Mouse (Mus musculus) thymus, adult 2 months (tissue): ENCODE measurements around the gene Xrcc4. TPM values are rescaled to one million over a fixed set of nuclear protein-coding genes. Genes with fewer than 3 reads are reported as not detected.

Experiments used
- DNase-seq: peaks from one replicate; pipeline ENCODE4 v3.0.0; 2021
- H3K27ac ChIP-seq: fragments of 200-500 bp; 2 replicates; pipeline ENCODE4 v1.5.1; 2012; ENCODE audit warnings: low read length, control low read depth; ENCODE audit not compliant: control insufficient read depth, insufficient read depth
- H3K27me3 ChIP-seq: fragments of 200-500 bp; 2 replicates; pipeline ENCODE4 v1.6.1; 2012; ENCODE audit warnings: mild to moderate bottlenecking, low read length, moderate library complexity, mixed read lengths; ENCODE audit not compliant: control insufficient read depth, insufficient read depth
- H3K36me3 ChIP-seq: fragments of 200-500 bp; 2 replicates; pipeline ENCODE4 v1.6.1; 2012; ENCODE audit warnings: mild to moderate bottlenecking, low read length, moderate library complexity; ENCODE audit not compliant: control insufficient read depth, insufficient read depth
- H3K4me1 ChIP-seq: fragments of 200-500 bp; replicated peaks from 2 replicates; pipeline ENCODE4 v1.6.1; 2012; ENCODE audit warnings: low read length; ENCODE audit not compliant: control insufficient read depth, insufficient read depth
- H3K4me3 ChIP-seq: fragments of 200-500 bp; 2 replicates; pipeline ENCODE4 v1.5.1; 2012; ENCODE audit warnings: mild to moderate bottlenecking, low read length, control low read depth, moderate library complexity; ENCODE audit not compliant: control insufficient read depth, insufficient read depth
- CTCF ChIP-seq: fragments of 200-500 bp; IDR thresholded peaks from 2 replicates; pipeline ENCODE4 v1.5.1; 2012; ENCODE audit warnings: mild to moderate bottlenecking, control low read depth, low read length, moderate library complexity, borderline replicate concordance; ENCODE audit not compliant: control insufficient read depth, poor library complexity, insufficient read depth; ENCODE audit errors: extremely low read depth
- POLR2A ChIP-seq: fragments of 200-500 bp; IDR thresholded peaks from 2 replicates; pipeline ENCODE4 v1.6.1; 2012; ENCODE audit warnings: mild to moderate bottlenecking, low read length, control low read depth, moderate library complexity; ENCODE audit not compliant: control insufficient read depth, poor library complexity, insufficient read depth; ENCODE audit errors: extremely low read depth
- WGBS: fragments of 180-500 bp; shearing (Covaris S2); methylation state at CpG from one replicate; pipeline ENCODE4 v1.1.7; 2018; 5-methylcytosine and 5-hydroxymethylcytosine counted together
- polyA plus RNA-seq: library from polyadenylated mRNA; depleted of rRNA; stranded (reverse); fragments of >200 nt; gene quantifications from 2 replicates; pipeline ENCODE4 v1.2.3, GENCODE M21; 2012

Xrcc4 gene
- polyA plus RNA-seq, 1 experiment: 1.9 TPM

- Histone ChIP-seq H3K27ac (no peak overlapping the region), H3K4me1 (no peaks in the 10 kb centered on the region), H3K4me3 (no peak overlapping the region), H3K36me3 (no peaks in the 10 kb centered on the region), H3K27me3 (no peaks in the 10 kb centered on the region)
- no peak for DNase-seq
- TF ChIP-seq CTCF: no peak
- no peak for TF ChIP-seq POLR2A
- 93% methylated on average over 3 of the region's 3 CpGs for WGBS
Measured at GRCm38 (mm10) chr13:89872725-89873124, 216.7 kb downstream of the Xrcc4 start.

DNA sequence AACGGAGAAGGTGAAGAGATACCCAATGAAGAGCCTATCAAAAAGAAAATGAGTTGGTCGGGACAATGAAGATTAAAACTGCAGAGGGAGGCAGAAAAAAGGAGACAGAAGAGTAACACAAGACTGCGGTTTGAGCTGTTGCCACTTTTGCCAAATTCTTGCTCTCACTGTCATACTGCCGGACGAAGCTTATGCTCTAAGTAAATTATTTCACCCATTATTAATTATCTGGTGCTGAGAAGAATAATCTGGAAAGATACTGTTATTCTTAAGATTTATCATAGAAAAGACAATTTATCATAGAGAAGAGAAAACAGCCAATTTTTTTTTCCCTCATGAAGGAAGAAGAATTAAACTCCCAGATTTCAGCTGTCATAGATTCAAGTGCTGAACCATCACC, 235.3 kb downstream of the Xrcc4 start:
- DNase-seq: no peak
- TF ChIP-seq CTCF (no peak), POLR2A (no peak)
- H3K27me3 ChIP-seq: no peaks in the 10 kb centered on the region
- no peaks in the 10 kb centered on the region for H3K4me1 ChIP-seq
- H3K4me3 ChIP-seq: no peak overlapping the region
- no peak overlapping the region for H3K27ac ChIP-seq
- 96% methylated on average over 5 of the region's 5 CpGs for WGBS
- H3K36me3 ChIP-seq: no peaks in the 10 kb centered on the region

DNA sequence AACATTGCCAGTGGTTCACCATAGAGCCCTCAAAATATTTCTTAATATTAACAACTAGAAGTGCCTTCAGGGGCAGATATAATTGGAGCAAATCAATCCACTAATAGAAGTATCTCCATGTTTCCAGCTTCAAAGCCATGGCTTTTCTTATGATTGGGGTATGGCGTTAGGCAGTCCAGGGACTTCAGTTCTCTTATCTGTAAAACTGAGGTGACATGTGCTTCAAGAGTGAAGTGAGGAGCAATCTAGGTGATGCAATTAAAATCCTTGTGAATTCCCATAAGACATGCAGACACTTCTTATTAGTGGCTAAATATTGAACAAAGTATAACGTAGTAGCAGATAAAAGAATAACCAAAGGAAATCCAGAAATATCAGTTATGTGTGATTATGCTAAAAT, 238.7 kb downstream of the Xrcc4 start:
- WGBS: 97% methylated on average over 2 of the region's 2 CpGs
- no peak overlapping the region for H3K27ac ChIP-seq
- no peak overlapping the region for H3K4me3 ChIP-seq
- no peaks in the 10 kb centered on the region for H3K4me1 ChIP-seq
- TF ChIP-seq CTCF (no peak), POLR2A (no peak)
- DNase-seq: no peak
- no peaks in the 10 kb centered on the region for H3K27me3 ChIP-seq
- no peaks in the 10 kb centered on the region for H3K36me3 ChIP-seq

DNA sequence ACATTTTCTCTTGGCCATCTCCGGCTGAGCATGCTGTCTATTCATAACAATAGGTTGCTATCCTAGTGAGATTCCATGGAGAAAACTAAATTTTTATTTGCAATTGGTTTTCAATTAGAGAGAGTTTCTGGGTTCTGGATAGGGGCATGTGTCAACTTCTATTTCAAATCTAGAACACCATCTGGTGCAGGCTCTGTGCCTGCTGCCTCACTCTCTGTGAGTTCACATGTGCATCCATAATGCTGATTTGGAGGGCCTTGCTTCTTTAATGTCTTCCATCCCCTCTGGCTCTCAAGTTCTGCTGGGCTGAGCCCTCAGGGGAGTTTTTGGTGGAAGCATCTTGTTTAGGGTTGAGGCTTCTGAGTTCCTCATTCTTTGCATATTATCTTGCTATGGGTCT, 239.5 kb downstream of the Xrcc4 start:
- Histone ChIP-seq H3K27me3 (no peaks in the 10 kb centered on the region), H3K4me1 (no peaks in the 10 kb centered on the region), H3K36me3 (no peaks in the 10 kb centered on the region), H3K4me3 (no peak overlapping the region), H3K27ac (no peak overlapping the region)
- TF ChIP-seq POLR2A: no peak
- no peak for TF ChIP-seq CTCF
- 96% methylated on average over 1 of the region's 1 CpGs for WGBS
- DNase-seq: no peak

DNA sequence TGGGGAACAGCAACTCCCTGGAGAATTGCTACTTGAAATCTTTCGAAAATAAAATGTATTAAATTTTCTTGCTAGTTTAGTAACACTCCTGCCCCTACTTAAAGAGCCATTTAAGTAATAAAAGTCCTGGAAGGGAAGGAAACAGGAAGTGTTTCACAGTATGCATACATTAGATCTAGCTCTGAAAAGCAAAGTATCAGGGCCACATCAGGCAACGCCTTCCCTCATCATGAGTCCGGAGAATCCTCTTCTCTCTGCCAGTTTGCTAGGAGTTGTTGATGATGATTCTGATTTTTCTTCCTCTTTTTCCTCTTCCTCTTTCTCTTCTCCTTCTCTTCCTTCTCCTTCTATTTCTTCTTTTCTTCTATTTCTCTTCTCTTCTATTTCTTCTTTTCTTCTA, 250.8 kb downstream of the Xrcc4 start:
- Histone ChIP-seq H3K27ac (no peak overlapping the region), H3K4me1 (no peaks in the 10 kb centered on the region), H3K4me3 (no peak overlapping the region), H3K36me3 (no peaks in the 10 kb centered on the region), H3K27me3 (no peaks in the 10 kb centered on the region)
- no peak for TF ChIP-seq CTCF
- no peak for TF ChIP-seq POLR2A
- 71% methylated on average over 3 of the region's 3 CpGs for WGBS
- no peak for DNase-seq

GRCm38 (mm10) chr13:89834485-89834884, 254.9 kb downstream of the Xrcc4 start:
- H3K27ac ChIP-seq: no peak overlapping the region
- 81% methylated on average over 3 of the region's 3 CpGs for WGBS
- H3K36me3 ChIP-seq: no peaks in the 10 kb centered on the region
- H3K4me3 ChIP-seq: no peak overlapping the region
- no peaks in the 10 kb centered on the region for H3K27me3 ChIP-seq
- no peaks in the 10 kb centered on the region for H3K4me1 ChIP-seq
- TF ChIP-seq POLR2A (no peak), CTCF (no peak)
- DNase-seq: no peak

- Histone ChIP-seq H3K4me3 (no peak overlapping the region), H3K27me3 (no peaks in the 10 kb centered on the region), H3K36me3 (no peaks in the 10 kb centered on the region), H3K4me1 (no peaks in the 10 kb centered on the region), H3K27ac (no peak overlapping the region)
- DNase-seq: no peak
- TF ChIP-seq POLR2A (no peak), CTCF (no peak)
- 92% methylated on average over 2 of the region's 2 CpGs for WGBS
Measured at GRCm38 (mm10) chr13:89833053-89833670, 256.2 kb downstream of the Xrcc4 start.
